Comparison of ENCODE assay signal across 1 mouse cellular context in genomic region chr10:77299194-77299593, GRCm38 (mm10).
TF ChIP-seq lines count a peak whose summit lies in the region.

No protein-coding gene starts in this region.

TF ChIP-seq in MEL, 35 proteins besides CTCF, POLR2A, EP300 and RAD21 (continued from another document):
- no peak for TF ChIP-seq CHD1 (IDR thresholded peaks at IDR 0.05; ENCODE audit: low read depth, low read length)
- no peak for TF ChIP-seq POLR2AphosphoS5 (IDR thresholded peaks at IDR 0.05; ENCODE audit: borderline replicate concordance, low read depth, low read length)
- no peak for TF ChIP-seq NRF1 (IDR thresholded peaks at IDR 0.05; ENCODE audit: insufficient read depth, low read depth, low read length, poor library complexity, severe bottlenecking)
- no peak for TF ChIP-seq ETS1 (IDR thresholded peaks at IDR 0.05; ENCODE audit: low read depth, low read length)
- TF ChIP-seq GATA1 (IDR thresholded peaks at IDR 0.05; ENCODE audit: low read depth, low read length) = no peak
